Mouse (Mus musculus) small intestine, adult 10 weeks (tissue): ENCODE data around the gene Styx. TPM values are rescaled to one million over a fixed set of nuclear protein-coding genes. Genes with fewer than 3 reads are reported as not detected.

ENCODE experiments used
- polyA plus RNA-seq: library from polyadenylated mRNA; stranded (reverse); fragments of 350-450 nt; fragmentation: Illumina TruSeq; extraction: RNeasy Lipid Tissue Mini Kit (QIAGEN cat#74804); gene quantifications from one replicate; pipeline ENCODE4 v1.2.3, GENCODE M21; 2014; ENCODE audit warnings: low replicate concordance

Styx gene
- 56.2 TPM for polyA plus RNA-seq

GRCm38 (mm10) chr14:45350931-45351859, at the start of gene Styx:
Styx (plus strand) TSS chr14:45351093.

GRCm38 (mm10) chr14:45318426-45319236, 32.3 kb upstream of the Styx start, which contains the start of gene Ero1l:
Ero1l (minus strand) TSS chr14:45318771.

GRCm38 (mm10) chr14:45329589-45330181, 21.2 kb upstream of the Styx start, which contains the start of gene Psmc6:
Psmc6 (plus strand) TSS chr14:45329788.

GRCm38 (mm10) chr14:45404813-45405212, 53.9 kb downstream of the Styx start, which contains the start of gene Gnpnat1:
Gnpnat1 (minus strand) TSS chr14:45404913.

Other genes with a start within 250 kb of the Styx start
- gene Gpr137c, start 131.4 kb upstream of the Styx start, polyA plus RNA-seq: 0.82 TPM
- 15.2 TPM for gene Txndc16, start 130.8 kb upstream of the Styx start, polyA plus RNA-seq
- gene Ero1l, start 32.3 kb upstream of the Styx start, polyA plus RNA-seq: 130 TPM
- gene Psmc6, start 21.3 kb upstream of the Styx start, polyA plus RNA-seq: 581 TPM
- gene Gnpnat1, start 53.8 kb downstream of the Styx start, polyA plus RNA-seq: 127 TPM
- gene Fermt2, start 179.0 kb downstream of the Styx start, polyA plus RNA-seq: 43.7 TPM